Mouse (Mus musculus) CH12.LX (cell line): ENCODE results near the gene Eif4g3.

Experiments used
- BHLHE40 ChIP-seq: IDR thresholded peaks from 2 replicates; pipeline ENCODE4 v1.6.1; 2011; ENCODE audit warnings: mild to moderate bottlenecking, low read depth, low read length, improper control_type of control experiment
- CTCF ChIP-seq, 2 experiments: IDR thresholded peaks in 1 of 2; conservative IDR thresholded peaks in 1 of 2; 2 replicates each; pipeline ENCODE4 v1.5.1; 2011 to 2012; ENCODE audit warnings: low read depth in 2 of 2, low read length in 2 of 2, improper control_type of control experiment in 1 of 2, inconsistent platforms in 1 of 2, mild to moderate bottlenecking in 1 of 2, moderate library complexity in 1 of 2
- HCFC1 ChIP-seq: IDR thresholded peaks from 2 replicates; pipeline ENCODE4 v1.6.1; 2012; ENCODE audit warnings: low read depth, mild to moderate bottlenecking, inconsistent platforms, low read length, improper control_type of control experiment
- MAFK ChIP-seq: IDR thresholded peaks from 2 replicates; pipeline ENCODE4 v1.6.1; 2011; ENCODE audit warnings: low read length, improper control_type of control experiment; ENCODE audit not compliant: insufficient replicate concordance
- POLR2A ChIP-seq: IDR thresholded peaks from 2 replicates; pipeline ENCODE4 v1.6.1; 2011; ENCODE audit warnings: low read depth, mild to moderate bottlenecking, improper control_type of control experiment, low read length

DNA sequence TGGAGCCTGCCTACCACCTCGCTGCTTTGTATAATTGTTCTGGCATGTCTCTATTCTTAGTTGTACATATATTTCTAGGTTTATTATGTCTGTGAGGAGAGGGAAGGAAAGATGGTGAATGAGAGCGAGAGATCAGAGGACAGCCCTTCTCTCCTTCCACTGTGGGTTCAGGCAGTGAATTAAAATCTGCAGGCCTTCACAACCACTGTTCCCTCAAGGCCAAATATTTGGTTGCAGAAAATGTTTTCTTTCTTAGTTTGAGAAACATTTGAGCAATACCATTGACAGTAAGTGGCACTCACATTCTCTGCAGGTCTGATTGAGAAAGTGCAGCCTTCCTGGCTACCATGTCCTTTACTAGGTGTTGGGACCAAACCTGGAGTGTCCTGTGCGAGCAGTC, 138.9 kb downstream of the Eif4g3 start:
- no peak for TF ChIP-seq POLR2A
- no peak for TF ChIP-seq HCFC1
- TF ChIP-seq CTCF (conservative IDR thresholded peaks at IDR 0.05 in 1 of 2, IDR thresholded peaks at IDR 0.05 in 1 of 2; ENCODE audit: low read depth in 2 of 2, low read length in 2 of 2), result no peak
- TF ChIP-seq BHLHE40, result no peak
- TF ChIP-seq MAFK, result no peak
